Mouse (Mus musculus) megakaryocyte, adult 5-6 weeks (primary cell): ENCODE data around the gene Olfr825. TPM values are rescaled to one million over a fixed set of nuclear protein-coding genes. Genes with fewer than 3 reads are reported as not detected.
"Not testable (repeated sequence)": the region's sequence is repeated elsewhere in the genome, so short reads cannot be mapped to it uniquely, and the experiment has no call there.

Experiments used
- ATAC-seq: 2 replicates; pipeline ENCODE4 v1.8.0; 2016; ENCODE audit warnings: mild to moderate bottlenecking, inconsistent platforms; ENCODE audit not compliant: poor library complexity, severe bottlenecking
- total RNA-seq, 2 experiments: library from RNA; stranded (forward) in 1 of 2; stranded (reverse) in 1 of 2; fragments of 153-499, 151-499 nt in 1 of 2; fragments of 221-1000, 200-1000 nt in 1 of 2; gene quantifications; 2 replicates each; pipeline versions ENCODE4 v1.2.3 to v1.2.4; 2015 to 2017

The Olfr825 gene
- total RNA-seq (2015) (not detected in 2 replicates), total RNA-seq (2017) (not detected in 2 replicates)

GRCm38 (mm10) chr10:130166666-130167065 lies at the start of gene Olfr825:
TSS of gene Olfr825 (minus strand) at chr10:130166766.
- no peak for ATAC-seq

- ATAC-seq = no peak
Observed at GRCm38 (mm10) chr10:130214303-130214702, 47.7 kb upstream of the Olfr825 start, which contains the start of gene Olfr827. TSS of gene Olfr827 (minus strand) at chr10:130214403.

GRCm38 (mm10) chr10:130184086-130184485 lies 17.5 kb upstream of the Olfr825 start, which contains the start of gene Olfr826:
TSS of gene Olfr826 (minus strand) at chr10:130184186.
- no peak for ATAC-seq

GRCm38 (mm10) chr10:130165196-130165595 lies 1.4 kb downstream of the Olfr825 start:
- ATAC-seq = no peak

- no peak for ATAC-seq
Observed at GRCm38 (mm10) chr10:130144121-130144520, 22.4 kb downstream of the Olfr825 start.

- not testable (repeated sequence) for ATAC-seq
Observed at GRCm38 (mm10) chr10:130142481-130142880, 24.1 kb downstream of the Olfr825 start.

GRCm38 (mm10) chr10:130134811-130135210 lies 31.8 kb downstream of the Olfr825 start:
- ATAC-seq = no peak

GRCm38 (mm10) chr10:130129900-130130299 lies 36.7 kb downstream of the Olfr825 start, which contains the start of gene Olfr824:
TSS of gene Olfr824 (minus strand) at chr10:130130000.
- not testable (repeated sequence) for ATAC-seq

- not testable (repeated sequence) for ATAC-seq
Observed at GRCm38 (mm10) chr10:130116045-130116444, 50.5 kb downstream of the Olfr825 start.

GRCm38 (mm10) chr10:130115283-130115682 lies 51.3 kb downstream of the Olfr825 start, which contains the start of gene Olfr823:
TSS of gene Olfr823 (minus strand) at chr10:130115383.
- not testable (repeated sequence) for ATAC-seq

Other genes with a start within 250 kb of the Olfr825 start
- not detected in 2 replicates for gene Olfr818, start 217.7 kb downstream of the Olfr825 start, total RNA-seq (2015)
- not detected in 2 replicates for gene Olfr818, start 217.7 kb downstream of the Olfr825 start, total RNA-seq (2017)
- gene Olfr819, start 199.5 kb downstream of the Olfr825 start, total RNA-seq (2015) = not detected in 2 replicates
- not detected in 2 replicates for gene Olfr819, start 199.5 kb downstream of the Olfr825 start, total RNA-seq (2017)
- gene Olfr247, start 190.6 kb downstream of the Olfr825 start, total RNA-seq (2015) = not detected in 2 replicates
- gene Olfr247, start 190.6 kb downstream of the Olfr825 start, total RNA-seq (2017) = not detected in 2 replicates
- not detected in 2 replicates for gene Gm10310, start 181.7 kb downstream of the Olfr825 start, total RNA-seq (2015)
- gene Gm10310, start 181.7 kb downstream of the Olfr825 start, total RNA-seq (2017) = not detected in 2 replicates
- not detected in 2 replicates for gene Olfr820, start 154.1 kb downstream of the Olfr825 start, total RNA-seq (2015)
- not detected in 2 replicates for gene Olfr820, start 154.1 kb downstream of the Olfr825 start, total RNA-seq (2017)
- not detected in 2 replicates for gene Olfr821, start 136.4 kb downstream of the Olfr825 start, total RNA-seq (2015)
- gene Olfr821, start 136.4 kb downstream of the Olfr825 start, total RNA-seq (2017) = not detected in 2 replicates
- not detected in 2 replicates for gene Olfr822, start 95.6 kb downstream of the Olfr825 start, total RNA-seq (2015)
- gene Olfr822, start 95.6 kb downstream of the Olfr825 start, total RNA-seq (2017) = not detected in 2 replicates
- gene Olfr823, start 51.4 kb downstream of the Olfr825 start, total RNA-seq (2015) = not detected in 2 replicates
- gene Olfr823, start 51.4 kb downstream of the Olfr825 start, total RNA-seq (2017) = not detected in 2 replicates
- gene Olfr824, start 36.8 kb downstream of the Olfr825 start, total RNA-seq (2015) = not detected in 2 replicates
- gene Olfr824, start 36.8 kb downstream of the Olfr825 start, total RNA-seq (2017) = not detected in 2 replicates
- gene Olfr826, start 17.4 kb upstream of the Olfr825 start, total RNA-seq (2015) = not detected in 2 replicates
- not detected in 2 replicates for gene Olfr826, start 17.4 kb upstream of the Olfr825 start, total RNA-seq (2017)
- gene Olfr827, start 47.6 kb upstream of the Olfr825 start, total RNA-seq (2015) = not detected in 2 replicates
- not detected in 2 replicates for gene Olfr827, start 47.6 kb upstream of the Olfr825 start, total RNA-seq (2017)
- not detected in 2 replicates for gene Neurod4, start 113.5 kb upstream of the Olfr825 start, total RNA-seq (2015)
- gene Neurod4, start 113.5 kb upstream of the Olfr825 start, total RNA-seq (2017) = not detected in 2 replicates
- gene Tespa1, start 156.1 kb upstream of the Olfr825 start, total RNA-seq (2015) = 8.2 and 18.6 TPM in 2 replicates
- 15.5 and 32.0 TPM in 2 replicates for gene Tespa1, start 156.1 kb upstream of the Olfr825 start, total RNA-seq (2017)
- not detected in 2 replicates for gene Vmn2r84, start 227.6 kb upstream of the Olfr825 start, total RNA-seq (2015)
- gene Vmn2r84, start 227.6 kb upstream of the Olfr825 start, total RNA-seq (2017) = not detected in 2 replicates